Mouse (Mus musculus) monocyte, adult 5-6 weeks (primary cell): ENCODE measurements at regions not wholly inside any gene's neighbourhood (a gene's known extent, or its start where the extent isn't known, plus 50 kb on each side); places are given as distances from the start of the nearest gene placed in this dataset.

Source experiments
- ATAC-seq: fragments of 153-309, 156-312 bp; replicated peaks from 2 replicates; pipeline ENCODE4 v1.8.0; 2017; ENCODE audit warnings: mild to moderate bottlenecking; ENCODE audit not compliant: low TSS enrichment, insufficient number of reproducible peaks, severe bottlenecking, poor library complexity, low FRiP score

GRCm38 (mm10) chr16:76761004-76761403 is 252.5 kb upstream of the Usp25 start:
- ATAC-seq = no peak

GRCm38 (mm10) chr16:76754871-76755270 is 258.6 kb upstream of the Usp25 start:
- no peak for ATAC-seq

- no peak for ATAC-seq
Observed at GRCm38 (mm10) chr16:76746385-76746784, 267.1 kb upstream of the Usp25 start.

GRCm38 (mm10) chr16:76741141-76741540 is 272.4 kb upstream of the Usp25 start:
- no peak for ATAC-seq

- ATAC-seq = no peak
Observed at GRCm38 (mm10) chr16:76725991-76726390, 287.5 kb upstream of the Usp25 start.

GRCm38 (mm10) chr16:76725271-76725670 is 288.2 kb upstream of the Usp25 start:
- ATAC-seq = no peak

- ATAC-seq = no peak
Observed at GRCm38 (mm10) chr16:76718809-76719208, 294.7 kb upstream of the Usp25 start.

- ATAC-seq = no peak
Observed at GRCm38 (mm10) chr16:76718147-76718546, 295.4 kb upstream of the Usp25 start.

GRCm38 (mm10) chr16:76694913-76695312 is 318.6 kb upstream of the Usp25 start:
- ATAC-seq = peak; percentile 70; the same call in 1 of the 2 replicates

- no peak for ATAC-seq
Observed at GRCm38 (mm10) chr16:76687735-76688447, 314.3 kb upstream of the Nrip1 start.

- ATAC-seq = no peak
Observed at GRCm38 (mm10) chr16:76685562-76685961, 311.9 kb upstream of the Nrip1 start.

- ATAC-seq = peak; percentile 60
Observed at GRCm38 (mm10) chr16:76680061-76680911, 306.7 kb upstream of the Nrip1 start.

GRCm38 (mm10) chr16:76678885-76679284 is 305.3 kb upstream of the Nrip1 start:
- ATAC-seq = no peak

GRCm38 (mm10) chr16:76669795-76670194 is 296.2 kb upstream of the Nrip1 start:
- ATAC-seq = no peak

- ATAC-seq = no peak
Observed at GRCm38 (mm10) chr16:76667046-76667445, 293.4 kb upstream of the Nrip1 start.

GRCm38 (mm10) chr16:76655106-76655505 is 281.5 kb upstream of the Nrip1 start:
- ATAC-seq = no peak

- no peak for ATAC-seq
Observed at GRCm38 (mm10) chr16:76644281-76644680, 270.7 kb upstream of the Nrip1 start.

- no peak for ATAC-seq
Observed at GRCm38 (mm10) chr16:76643801-76644200, 270.2 kb upstream of the Nrip1 start.

GRCm38 (mm10) chr16:76635169-76635568 is 261.5 kb upstream of the Nrip1 start:
- ATAC-seq = no peak

GRCm38 (mm10) chr16:76634196-76634698 is 260.6 kb upstream of the Nrip1 start:
- ATAC-seq = no peak
